Mouse (Mus musculus) bone marrow, adult 2 months (tissue): ENCODE measurements around the gene Shkbp1.

Source experiments
- CTCF ChIP-seq: fragments of 200-500 bp; IDR thresholded peaks from 2 replicates; pipeline ENCODE4 v1.5.1; 2011; ENCODE audit warnings: low read length, control low read depth; ENCODE audit not compliant: control insufficient read depth, insufficient read depth
- POLR2A ChIP-seq: fragments of 200-500 bp; IDR thresholded peaks from 2 replicates; pipeline ENCODE4 v1.6.1; 2011; ENCODE audit warnings: low read depth, mild to moderate bottlenecking, control low read depth, low read length, borderline replicate concordance; ENCODE audit not compliant: control insufficient read depth

- TF ChIP-seq CTCF: no peak
- no peak for TF ChIP-seq POLR2A
Observed at GRCm38 (mm10) chr7:27300351-27300750, 55.5 kb downstream of the Shkbp1 start.
